Mouse (Mus musculus) bone marrow macrophage, adult 2 months (primary cell): Measurements from ENCODE around the gene Vwa7.
"Not testable (repeated sequence)": the region's sequence is repeated elsewhere in the genome, so short reads cannot be mapped to it uniquely, and the experiment has no call there.

ENCODE experiments used
- CTCF ChIP-seq: IDR thresholded peaks from 2 replicates; pipeline ENCODE4 v1.5.1; 2012; ENCODE audit warnings: low read depth, mild to moderate bottlenecking, low read length, moderate library complexity
- POLR2A ChIP-seq: IDR thresholded peaks from 2 replicates; pipeline ENCODE4 v1.6.1; 2012; ENCODE audit warnings: mild to moderate bottlenecking, low read depth, low read length, borderline replicate concordance

DNA sequence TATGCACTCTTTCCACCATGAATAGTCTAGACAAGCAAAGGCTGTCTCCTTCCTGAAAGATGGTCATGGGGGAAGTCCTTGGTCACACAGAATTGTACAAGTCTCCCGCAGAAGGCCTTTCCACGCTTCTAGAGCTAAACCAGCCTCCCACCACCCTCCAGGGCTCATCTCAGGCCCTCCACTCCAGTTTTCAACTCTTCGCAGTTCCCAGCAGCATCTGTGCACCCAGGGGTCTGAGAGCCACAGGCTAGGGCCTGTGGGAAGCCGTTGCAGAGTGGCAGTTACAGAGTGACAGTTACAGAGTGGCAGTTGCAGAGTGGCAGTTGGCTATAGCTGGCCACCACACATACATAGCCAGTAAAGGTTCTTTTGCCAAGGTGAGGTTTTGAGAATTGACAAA lies 20.5 kb upstream of the Vwa7 start:
- not testable (repeated sequence) for TF ChIP-seq POLR2A, CTCF
